Mouse (Mus musculus) brain, embryonic 14.5 days (tissue): ENCODE results near the gene Styxl1.

Experiments
- CTCF ChIP-seq: fragments of 200-500 bp; IDR thresholded peaks from 2 replicates; pipeline ENCODE4 v1.5.1; 2012; ENCODE audit warnings: inconsistent platforms, mild to moderate bottlenecking, moderate library complexity, borderline replicate concordance; ENCODE audit not compliant: insufficient read depth, insufficient read length; ENCODE audit errors: extremely low read depth
- POLR2A ChIP-seq: fragments of 200-500 bp; IDR thresholded peaks from 2 replicates; pipeline ENCODE4 v1.6.1; 2012; ENCODE audit warnings: mild to moderate bottlenecking, inconsistent platforms, borderline replicate concordance; ENCODE audit not compliant: poor library complexity, insufficient read depth, insufficient read length, severe bottlenecking; ENCODE audit errors: extremely low read depth

DNA sequence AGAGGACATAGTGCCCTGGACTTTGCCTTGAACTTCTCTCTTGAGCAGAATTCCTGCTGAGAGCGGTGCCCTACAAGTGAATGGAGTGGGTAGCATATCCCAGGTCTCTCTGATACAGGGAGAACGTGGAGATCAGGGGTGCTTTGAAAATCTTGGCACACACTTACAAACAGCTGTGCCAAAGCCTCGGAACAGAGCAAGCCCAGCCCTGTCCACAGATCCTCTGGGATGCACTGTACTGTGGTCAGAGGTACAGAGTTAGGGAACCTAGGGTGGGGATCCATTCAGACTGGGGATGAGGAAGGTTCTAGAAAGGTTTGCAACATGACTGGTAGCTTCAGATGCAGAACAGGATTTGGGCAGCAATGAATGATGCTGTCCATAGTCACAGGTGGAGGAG is 58.1 kb downstream of the Styxl1 start:
- no peak for TF ChIP-seq CTCF
- TF ChIP-seq POLR2A = no peak
